38 mouse cellular contexts compared by ENCODE assay signal in the genomic region with DNA sequence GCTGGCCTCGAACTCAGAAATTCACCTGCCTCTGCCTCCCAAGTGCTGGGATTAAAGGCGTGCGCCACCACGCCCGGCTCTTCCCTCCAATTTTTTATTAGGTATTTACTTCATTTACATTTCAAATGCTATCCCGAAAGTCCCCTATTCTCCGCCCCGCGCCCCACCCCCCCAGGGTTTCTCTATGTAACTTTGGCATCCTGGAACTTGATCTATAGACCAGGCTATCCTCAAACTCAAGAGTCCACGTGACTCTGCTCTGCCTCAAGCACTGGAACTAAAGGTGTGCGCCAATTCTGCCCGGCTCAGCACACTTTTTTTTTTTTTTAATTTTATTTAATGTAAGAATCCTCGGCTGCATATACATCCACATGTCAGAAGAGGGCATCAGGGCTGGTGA. TPM values are rescaled to one million over a fixed set of nuclear protein-coding genes. Genes with fewer than 3 reads are reported as not detected.
"Had no signal": no experiment of that assay in that cellular context is flagged by ENCODE, and none has a peak within 500 bp of the region (broad histone marks: within the 10 kb centered on the region; RNA-seq: fewer than 3 reads in every experiment).

No protein-coding gene starts in this region.

- H3K4me1 ChIP-seq: heart, embryonic 13.5 days; heart, embryonic 15.5 days; hindbrain, embryonic 13.5 days; hindbrain, embryonic 15.5 days; kidney, embryonic 15.5 days; limb, embryonic 10.5 days; limb, embryonic 12.5 days had no signal

- H3K4me3 ChIP-seq: gastrocnemius, adult 2 months; heart, embryonic 13.5 days; heart, embryonic 15.5 days; hindbrain, embryonic 13.5 days; hindbrain, embryonic 15.5 days; kidney, embryonic 15.5 days; layer of hippocampus, adult 2 months; limb, embryonic 10.5 days; limb, embryonic 12.5 days; liver, embryonic 13.5 days; liver, embryonic 15.5 days had no signal

- H3K9me3 ChIP-seq: heart, embryonic 13.5 days; heart, embryonic 15.5 days; hindbrain, embryonic 13.5 days; hindbrain, embryonic 15.5 days; kidney, embryonic 15.5 days; limb, embryonic 10.5 days; limb, embryonic 12.5 days; liver, embryonic 13.5 days; liver, embryonic 15.5 days had no signal

- H3K4me2 ChIP-seq: heart, embryonic 11.5 days; heart, embryonic 13.5 days; heart, embryonic 15.5 days; hindbrain, embryonic 13.5 days; hindbrain, embryonic 15.5 days; kidney, embryonic 15.5 days; limb, embryonic 12.5 days; liver, embryonic 11.5 days; liver, embryonic 13.5 days; liver, embryonic 15.5 days had no signal

- H3K27ac ChIP-seq: gastrocnemius, adult 2 months; heart, embryonic 13.5 days; heart, embryonic 15.5 days; hindbrain, embryonic 13.5 days; hindbrain, embryonic 15.5 days; hindbrain, postnatal 0 days; kidney, embryonic 15.5 days; kidney, postnatal 0 days; layer of hippocampus, adult 2 months; limb, embryonic 10.5 days; limb, embryonic 12.5 days; liver, embryonic 13.5 days; liver, embryonic 15.5 days had no signal

- DNase-seq: gastrocnemius, adult 2 months; gastrocnemius, postnatal 10 days; gastrocnemius, postnatal 25 days; heart, adult 18-20 months; heart, postnatal 14 days; heart, postnatal 36 days; kidney, adult 11 months; kidney, adult 2 months; kidney, adult 9 months; kidney, postnatal 25 days; kidney, postnatal 4 days; layer of hippocampus, adult 9-11 months; layer of hippocampus, postnatal 36 days; liver; liver, embryonic 13.5 days had no signal

- H3K9ac ChIP-seq: heart, embryonic 13.5 days; heart, embryonic 15.5 days; hindbrain, embryonic 13.5 days; hindbrain, embryonic 15.5 days; kidney, embryonic 15.5 days; limb, embryonic 12.5 days; liver, embryonic 13.5 days; liver, embryonic 15.5 days had no signal

- ATAC-seq: hindbrain, postnatal 0 days had no signal

- H3K27me3 ChIP-seq: heart, embryonic 13.5 days; heart, embryonic 15.5 days; hindbrain, embryonic 13.5 days; hindbrain, embryonic 15.5 days; kidney, embryonic 15.5 days; limb, embryonic 12.5 days; liver, embryonic 13.5 days; liver, embryonic 15.5 days had no signal

RNA-seq across cellular contexts. Expression of gene Tac4, which starts 34.4 kb away (rescaled TPM):
- total RNA-seq: gastrocnemius, adult 2 months; gastrocnemius, postnatal 10 days; gastrocnemius, postnatal 4 days; granulocyte monocyte progenitor cell, adult 5-6 weeks; heart, adult 18-20 months; heart, adult 8-10 months; heart, postnatal 14 days; heart, postnatal 36 days; hematopoietic stem cell, adult 5-6 weeks; hindbrain, postnatal 0 days; layer of hippocampus, adult 2 months; layer of hippocampus, postnatal 14 days; layer of hippocampus, postnatal 36 days; left cerebral cortex, adult 18-20 months; left cerebral cortex, adult 8-10 months; left cerebral cortex, postnatal 10 days; left cerebral cortex, postnatal 36 days had no signal
- polyA plus RNA-seq: heart, embryonic 13.5 days; heart, embryonic 15.5 days; heart, postnatal 0 days; hindbrain, embryonic 13.5 days; hindbrain, embryonic 15.5 days; hindbrain, postnatal 0 days; limb, embryonic 10.5 days; limb, embryonic 12.5 days; liver, embryonic 11.5 days; liver, embryonic 13.5 days; liver, embryonic 15.5 days had no signal
